Mouse (Mus musculus) bone marrow, adult 2 months (tissue): ENCODE results near the gene Map6. TPM values are rescaled to one million over a fixed set of nuclear protein-coding genes. Genes with fewer than 3 reads are reported as not detected.
A peak's percentile ranks its signal among the peaks of the same experiment; 100 is the strongest.
"Not testable (repeated sequence)": the region's sequence is repeated elsewhere in the genome, so short reads cannot be mapped to it uniquely, and the experiment has no call there.

ENCODE experiments used
- H3K27ac ChIP-seq: fragments of 200-500 bp; 2 replicates; pipeline ENCODE4 v1.5.1; 2012; ENCODE audit warnings: low read depth, mild to moderate bottlenecking, control low read depth, inconsistent platforms, low read length; ENCODE audit not compliant: control insufficient read depth, poor library complexity, insufficient read depth
- H3K4me1 ChIP-seq: fragments of 200-500 bp; 2 replicates; pipeline ENCODE4 v1.6.1; 2011; ENCODE audit warnings: low read length; ENCODE audit not compliant: control insufficient read depth, insufficient read depth
- H3K4me3 ChIP-seq: fragments of 200-500 bp; replicated peaks from 2 replicates; pipeline ENCODE3; 2011; ENCODE audit warnings: mild to moderate bottlenecking, low read depth, low read length, control low read depth; ENCODE audit not compliant: control insufficient read depth
- CTCF ChIP-seq: fragments of 200-500 bp; IDR thresholded peaks from 2 replicates; pipeline ENCODE4 v1.5.1; 2011; ENCODE audit warnings: low read length, control low read depth; ENCODE audit not compliant: control insufficient read depth, insufficient read depth
- POLR2A ChIP-seq: fragments of 200-500 bp; IDR thresholded peaks from 2 replicates; pipeline ENCODE4 v1.6.1; 2011; ENCODE audit warnings: low read depth, mild to moderate bottlenecking, control low read depth, low read length, borderline replicate concordance; ENCODE audit not compliant: control insufficient read depth
- WGBS: fragments of 180-500 bp; shearing (Covaris S2); methylation state at CpG from one replicate; pipeline ENCODE4 v1.1.7; 2018; 5-methylcytosine and 5-hydroxymethylcytosine counted together
- polyA plus RNA-seq: library from polyadenylated mRNA; stranded (reverse); fragments of >200 nt; gene quantifications from 2 replicates; pipeline ENCODE4 v1.2.4, GENCODE M21; 2011; ENCODE audit warnings: low replicate concordance; ENCODE audit not compliant: missing spikeins, insufficient read depth, insufficient read length

Gene Map6
- polyA plus RNA-seq, 1 experiment, result 1.7 TPM

- no peak overlapping the region for H3K4me3 ChIP-seq
- 81% methylated on average over 8 of the region's 8 CpGs for WGBS
- no peak overlapping the region for H3K27ac ChIP-seq
- H3K4me1 ChIP-seq, result no peaks in the 10 kb centered on the region; the same call in 1 of the 2 replicates
- no peak for TF ChIP-seq POLR2A
These were observed 91.1 kb downstream of the Map6 start for GRCm38 (mm10) chr7:99358371-99358770.

- H3K27ac ChIP-seq, result no peak overlapping the region
- TF ChIP-seq POLR2A, result no peak
- H3K4me3 ChIP-seq, result no peak overlapping the region
- no peaks in the 10 kb centered on the region; the same call in 1 of the 2 replicates for H3K4me1 ChIP-seq
- WGBS, result 23% methylated on average over 10 of the region's 10 CpGs
These were observed 93.0 kb downstream of the Map6 start for GRCm38 (mm10) chr7:99360021-99360802.

- TF ChIP-seq CTCF, result no peak
- TF ChIP-seq POLR2A, result no peak
- WGBS, result 53% methylated on average over 8 of the region's 8 CpGs
- Histone ChIP-seq H3K27ac (no peak overlapping the region), H3K4me3 (no peak overlapping the region), H3K4me1 (no peaks in the 10 kb centered on the region; the same call in 1 of the 2 replicates)
These were observed 93.7 kb downstream of the Map6 start for GRCm38 (mm10) chr7:99360803-99361414.

GRCm38 (mm10) chr7:99362137-99362536 lies 94.9 kb downstream of the Map6 start:
- no peaks in the 10 kb centered on the region; the same call in 1 of the 2 replicates for H3K4me1 ChIP-seq
- 64% methylated on average over 2 of the region's 2 CpGs for WGBS
- H3K27ac ChIP-seq, result no peak overlapping the region
- TF ChIP-seq CTCF (no peak), POLR2A (no peak)
- H3K4me3 ChIP-seq, result no peak overlapping the region

- Histone ChIP-seq H3K4me3 (no peak overlapping the region), H3K27ac (no peak overlapping the region), H3K4me1 (no peaks in the 10 kb centered on the region)
- TF ChIP-seq POLR2A (no peak), CTCF (peak; percentile 82)
- under 1% methylated on average over 5 of the region's 5 CpGs for WGBS
These were observed 97.8 kb downstream of the Map6 start for GRCm38 (mm10) chr7:99365069-99365468.

GRCm38 (mm10) chr7:99366716-99367115 lies 99.5 kb downstream of the Map6 start:
- TF ChIP-seq POLR2A (no peak), CTCF (no peak)
- no peak overlapping the region for H3K4me3 ChIP-seq
- no peaks in the 10 kb centered on the region for H3K4me1 ChIP-seq
- 80% methylated on average over 6 of the region's 6 CpGs for WGBS
- no peak overlapping the region for H3K27ac ChIP-seq

GRCm38 (mm10) chr7:99374325-99374724 lies 107.1 kb downstream of the Map6 start:
- H3K27ac ChIP-seq, H3K4me3 ChIP-seq, H3K4me1 ChIP-seq: not testable (repeated sequence)
- WGBS, result 68% methylated on average over 3 of the region's 3 CpGs

GRCm38 (mm10) chr7:99375455-99375854 lies 108.2 kb downstream of the Map6 start:
- no peak overlapping the region for H3K27ac ChIP-seq
- WGBS, result 5% methylated on average over 4 of the region's 4 CpGs
- no peaks in the 10 kb centered on the region; the same call in 1 of the 2 replicates for H3K4me1 ChIP-seq
- TF ChIP-seq POLR2A, result no peak
- peak; percentile 76 for TF ChIP-seq CTCF
- H3K4me3 ChIP-seq, result no peak overlapping the region

- Histone ChIP-seq H3K27ac (no peak overlapping the region), H3K4me3 (no peak overlapping the region), H3K4me1 (no peaks in the 10 kb centered on the region; the same call in 1 of the 2 replicates)
- 83% methylated on average over 8 of the region's 8 CpGs for WGBS
- TF ChIP-seq POLR2A, result no peak
- no peak for TF ChIP-seq CTCF
These were observed 111.6 kb downstream of the Map6 start for GRCm38 (mm10) chr7:99378870-99379269.
